Mouse (Mus musculus) myocyte (in vitro differentiated cells): Measurements from ENCODE around the gene Zfp326. TPM values are rescaled to one million over a fixed set of nuclear protein-coding genes. Genes with fewer than 3 reads are reported as not detected.

ENCODE experiments used
- H3K27me3 ChIP-seq: one replicate; pipeline ENCODE4 v1.6.1; 2011; ENCODE audit not compliant: control insufficient read depth, insufficient read depth, insufficient read length
- H3K36me3 ChIP-seq: one replicate; pipeline ENCODE4 v1.6.1; 2011; ENCODE audit not compliant: control insufficient read depth, insufficient read depth
- H3K4me2 ChIP-seq: one replicate; pipeline ENCODE4 v1.6.1; 2011; ENCODE audit warnings: low read depth, control low read depth
- H3K4me3 ChIP-seq: one replicate; pipeline ENCODE4 v1.5.1; 2011; ENCODE audit warnings: mild to moderate bottlenecking, control low read depth, moderate library complexity
- H3K79me2 ChIP-seq: one replicate; pipeline ENCODE4 v1.6.1; 2011; ENCODE audit not compliant: control insufficient read depth, insufficient read depth
- H3ac ChIP-seq: one replicate; pipeline ENCODE4 v1.6.1; 2011; ENCODE audit not compliant: control insufficient read depth, insufficient read length
- CEBPB ChIP-seq: IDR thresholded peaks from 2 replicates; pipeline ENCODE4 v1.6.1; 2011; ENCODE audit warnings: mild to moderate bottlenecking, moderate library complexity; ENCODE audit not compliant: poor library complexity, insufficient read depth, severe bottlenecking
- E2F4 ChIP-seq: IDR thresholded peaks from one replicate; pipeline ENCODE4 v1.6.1; 2011; ENCODE audit warnings: mild to moderate bottlenecking, control low read depth, moderate library complexity; ENCODE audit not compliant: insufficient read depth
- MAX ChIP-seq: IDR thresholded peaks from one replicate; pipeline ENCODE4 v1.6.1; 2011; ENCODE audit warnings: low read depth, mild to moderate bottlenecking, control low read depth
- MYOD1 ChIP-seq, 3 experiments: IDR thresholded peaks; one replicate each; pipeline ENCODE4 v1.6.1; 2011; ENCODE audit warnings: control low read depth in 2 of 3, low read depth in 2 of 3, mild to moderate bottlenecking in 2 of 3, moderate library complexity in 1 of 3; ENCODE audit not compliant: insufficient read length in 2 of 3, control insufficient read depth in 1 of 3
- MYOG ChIP-seq, 3 experiments: IDR thresholded peaks; one replicate each; pipeline ENCODE4 v1.6.1; 2011; ENCODE audit warnings: control low read depth in 2 of 3, low read depth in 2 of 3, mild to moderate bottlenecking in 2 of 3; ENCODE audit not compliant: insufficient read length in 2 of 3, control insufficient read depth in 1 of 3, insufficient read depth in 1 of 3
- POLR2A ChIP-seq: IDR thresholded peaks from one replicate; pipeline ENCODE4 v1.6.1; 2011; ENCODE audit warnings: low read depth, mild to moderate bottlenecking, control low read depth, moderate library complexity; ENCODE audit not compliant: insufficient read length
- POLR2AphosphoS2 ChIP-seq: IDR thresholded peaks from one replicate; pipeline ENCODE4 v1.6.1; 2011; ENCODE audit warnings: low read depth, control low read depth; ENCODE audit not compliant: insufficient read length
- REST ChIP-seq: IDR thresholded peaks from one replicate; pipeline ENCODE4 v1.6.1; 2011; ENCODE audit warnings: mild to moderate bottlenecking, control low read depth, moderate library complexity; ENCODE audit not compliant: insufficient read depth, insufficient read length
- SRF ChIP-seq: IDR thresholded peaks from one replicate; pipeline ENCODE4 v1.6.1; 2011; ENCODE audit warnings: low read depth; ENCODE audit not compliant: control insufficient read depth, insufficient read length
- TCF12 ChIP-seq: IDR thresholded peaks from one replicate; pipeline ENCODE4 v1.6.1; 2011; ENCODE audit warnings: mild to moderate bottlenecking, control low read depth; ENCODE audit not compliant: poor library complexity, insufficient read depth, severe bottlenecking
- TCF3 ChIP-seq: IDR thresholded peaks from one replicate; pipeline ENCODE4 v1.6.1; 2011; ENCODE audit warnings: low read depth, control low read depth; ENCODE audit not compliant: insufficient read length
- USF1 ChIP-seq: IDR thresholded peaks from one replicate; pipeline ENCODE4 v1.6.1; 2011; ENCODE audit warnings: low read depth, mild to moderate bottlenecking, control low read depth, moderate library complexity
- polyA plus RNA-seq: library from polyadenylated mRNA; unstranded; fragments of >200 nt; fragmentation: generic; extraction: Trizol; gene quantifications from one replicate; pipeline ENCODE4 v1.2.1, GENCODE M21; 2012; ENCODE audit warnings: missing spikeins

Gene Zfp326
- polyA plus RNA-seq, 1 experiment, result 7.6 TPM

DNA sequence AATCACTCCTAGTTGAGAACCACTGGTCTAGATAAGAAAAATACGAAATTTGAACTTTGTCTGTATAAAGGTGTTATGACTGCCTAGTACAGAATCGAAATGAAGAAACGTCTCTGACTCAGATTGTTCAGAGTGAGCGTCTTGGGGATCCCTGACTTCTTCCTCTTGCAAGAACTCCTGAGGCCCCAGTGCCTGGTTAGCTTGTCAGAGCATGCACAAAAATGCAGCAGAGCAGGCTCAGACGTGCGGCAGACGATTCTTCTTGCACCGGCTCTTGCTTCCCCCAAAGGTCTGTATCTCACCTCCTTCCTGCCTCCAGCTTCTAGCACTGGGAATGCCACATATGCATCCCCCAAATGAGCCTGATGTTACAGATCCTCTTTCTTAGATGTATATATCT is 48.0 kb downstream of the Zfp326 start:
- Histone ChIP-seq H3ac (no peak overlapping the region), H3K4me2 (no peak overlapping the region), H3K36me3 (no peaks in the 10 kb centered on the region), H3K79me2 (no peaks in the 10 kb centered on the region), H3K4me3 (no peak overlapping the region), H3K27me3 (no peaks in the 10 kb centered on the region)
- TF ChIP-seq TCF3 (no peak), E2F4 (no peak), MYOD1 (IDR thresholded peaks at IDR 0.05; ENCODE audit: control insufficient read depth in 1 of 3, insufficient read length in 2 of 3, low read depth in 2 of 3) (no peak), REST (no peak), MAX (no peak)

DNA sequence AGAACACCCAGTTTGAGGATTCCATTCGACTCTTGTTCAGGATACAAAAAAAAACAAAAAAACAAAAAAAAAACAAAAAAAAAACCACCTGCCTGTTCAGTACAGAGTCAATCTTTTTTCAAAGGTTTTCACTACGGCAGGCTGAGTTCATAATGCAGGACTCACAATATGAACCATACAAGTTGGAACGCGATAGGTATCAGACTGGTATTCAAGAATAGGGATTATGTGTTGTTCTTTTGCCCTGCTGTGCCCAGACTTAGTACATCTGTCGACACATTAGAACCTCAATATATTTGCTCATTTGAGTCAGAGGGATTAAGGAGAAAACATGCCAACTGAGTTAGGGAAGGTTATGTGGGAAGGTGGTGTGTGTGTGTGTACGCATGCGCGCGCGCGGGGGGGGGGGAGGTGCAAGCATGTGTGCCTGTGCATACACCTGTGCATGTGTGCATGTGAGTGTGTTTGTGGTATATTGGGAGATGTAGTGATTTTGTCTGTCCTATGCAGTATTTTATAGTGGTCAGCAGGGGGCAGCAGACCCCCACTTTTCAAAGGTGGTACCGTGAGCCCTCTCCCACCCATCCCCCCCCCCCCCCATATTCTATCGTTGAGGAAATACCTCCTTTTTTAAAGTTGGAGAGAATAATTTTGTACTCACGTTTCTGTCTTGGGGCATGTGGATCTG is 49.3 kb downstream of the Zfp326 start:
- no peaks in the 10 kb centered on the region for H3K36me3 ChIP-seq
- H3K79me2 ChIP-seq, result no peaks in the 10 kb centered on the region
- H3K27me3 ChIP-seq, result no peaks in the 10 kb centered on the region
- H3ac ChIP-seq, result no peak overlapping the region
- no peak overlapping the region for H3K4me3 ChIP-seq
- no peak for TF ChIP-seq MYOG (IDR thresholded peaks at IDR 0.05; ENCODE audit: control insufficient read depth in 1 of 3, insufficient read depth in 1 of 3, insufficient read length in 2 of 3, low read depth in 2 of 3)
- no peak for TF ChIP-seq CEBPB
- TF ChIP-seq MAX, result no peak
- TF ChIP-seq TCF3, result no peak
- TF ChIP-seq E2F4, result no peak
- no peak for TF ChIP-seq POLR2AphosphoS2
- TF ChIP-seq TCF12, result no peak
- TF ChIP-seq POLR2A, result no peak
- no peak for TF ChIP-seq MYOD1 (IDR thresholded peaks at IDR 0.05; ENCODE audit: control insufficient read depth in 1 of 3, insufficient read length in 2 of 3, low read depth in 2 of 3)
- no peak for TF ChIP-seq USF1
- TF ChIP-seq REST, result no peak
- no peak for TF ChIP-seq SRF
- no peak overlapping the region for H3K4me2 ChIP-seq

DNA sequence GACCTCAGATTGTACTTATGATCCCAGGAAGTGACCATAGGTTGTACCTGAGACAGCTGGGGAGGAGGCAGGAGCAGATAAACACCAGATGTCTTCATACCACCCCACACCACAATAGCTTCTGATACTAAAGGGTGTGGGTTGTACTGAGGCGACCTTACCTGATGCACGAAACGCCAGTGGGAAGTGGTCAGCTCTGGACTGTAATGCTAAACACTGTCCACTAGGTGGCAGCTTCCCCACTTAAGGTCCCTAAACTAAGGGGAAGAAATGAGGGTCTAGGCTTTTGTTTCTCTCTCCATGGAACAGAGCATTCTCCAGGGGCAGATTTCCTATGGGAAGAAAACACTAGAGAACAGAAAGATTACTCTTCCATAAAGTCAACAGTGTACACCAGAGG is 53.9 kb downstream of the Zfp326 start:
- H3ac ChIP-seq, result no peak overlapping the region
- no peak overlapping the region for H3K4me2 ChIP-seq
- no peaks in the 10 kb centered on the region for H3K36me3 ChIP-seq
- no peak overlapping the region for H3K4me3 ChIP-seq
- H3K27me3 ChIP-seq, result no peaks in the 10 kb centered on the region
- TF ChIP-seq CEBPB (no peak), E2F4 (no peak), TCF12 (no peak), POLR2AphosphoS2 (no peak), USF1 (no peak), SRF (no peak), MYOG (IDR thresholded peaks at IDR 0.05; ENCODE audit: control insufficient read depth in 1 of 3, insufficient read depth in 1 of 3, insufficient read length in 2 of 3, low read depth in 2 of 3) (no peak), TCF3 (no peak), REST (no peak), MYOD1 (IDR thresholded peaks at IDR 0.05; ENCODE audit: control insufficient read depth in 1 of 3, insufficient read length in 2 of 3, low read depth in 2 of 3) (no peak), POLR2A (no peak), MAX (no peak)
- H3K79me2 ChIP-seq, result no peaks in the 10 kb centered on the region

DNA sequence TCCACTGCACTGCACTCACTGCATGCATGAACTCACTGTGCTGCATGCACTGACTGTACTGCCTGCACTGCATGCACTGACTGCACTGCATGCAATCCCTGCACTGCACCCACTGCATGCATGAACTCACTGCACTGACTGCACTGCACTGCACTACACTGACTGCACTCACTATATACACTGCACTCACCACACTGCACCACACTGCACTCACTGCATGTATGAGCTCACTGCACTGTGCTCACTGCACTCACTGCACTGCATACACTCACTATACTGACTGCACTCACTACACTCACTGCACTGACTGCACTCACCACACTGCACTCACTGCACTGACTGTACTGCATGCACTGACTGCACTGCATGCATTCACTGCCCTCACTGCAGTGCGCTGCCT is 56.0 kb downstream of the Zfp326 start:
- Histone ChIP-seq H3K27me3 (no peaks in the 10 kb centered on the region), H3K79me2 (no peaks in the 10 kb centered on the region), H3K36me3 (no peaks in the 10 kb centered on the region), H3ac (no peak overlapping the region), H3K4me2 (no peak overlapping the region), H3K4me3 (no peak overlapping the region)
- TF ChIP-seq MAX, result no peak
- TF ChIP-seq CEBPB, result no peak
- no peak for TF ChIP-seq TCF12
- no peak for TF ChIP-seq POLR2AphosphoS2
- no peak for TF ChIP-seq REST
- TF ChIP-seq USF1, result no peak
- TF ChIP-seq MYOD1 (IDR thresholded peaks at IDR 0.05; ENCODE audit: control insufficient read depth in 1 of 3, insufficient read length in 2 of 3, low read depth in 2 of 3), result no peak
- no peak for TF ChIP-seq TCF3
- no peak for TF ChIP-seq SRF
- no peak for TF ChIP-seq MYOG (IDR thresholded peaks at IDR 0.05; ENCODE audit: control insufficient read depth in 1 of 3, insufficient read depth in 1 of 3, insufficient read length in 2 of 3, low read depth in 2 of 3)
- TF ChIP-seq POLR2A, result no peak
- no peak for TF ChIP-seq E2F4

DNA sequence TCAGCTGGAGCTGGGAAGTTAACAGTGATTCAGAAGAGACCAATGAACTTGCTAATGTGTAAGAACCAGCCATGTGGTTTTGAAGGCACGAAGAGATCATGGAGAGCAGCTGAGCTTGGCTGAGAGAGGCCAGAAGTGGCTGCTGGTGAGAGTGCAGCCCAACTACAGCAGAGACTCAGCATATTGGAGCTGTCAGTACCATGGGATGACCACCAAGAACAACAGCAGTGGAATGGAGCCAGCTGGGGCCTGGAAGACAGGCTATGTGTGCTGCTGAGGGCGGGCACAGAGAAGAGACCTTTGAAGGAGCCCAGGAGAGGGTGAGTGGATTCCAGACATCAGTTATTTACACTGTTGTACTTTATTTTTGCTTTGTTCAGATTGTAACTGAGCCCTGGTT is 65.6 kb downstream of the Zfp326 start:
- H3K4me3 ChIP-seq, result no peak overlapping the region
- no peak overlapping the region for H3ac ChIP-seq
- H3K27me3 ChIP-seq, result no peaks in the 10 kb centered on the region
- H3K79me2 ChIP-seq, result no peaks in the 10 kb centered on the region
- H3K4me2 ChIP-seq, result no peak overlapping the region
- no peaks in the 10 kb centered on the region for H3K36me3 ChIP-seq
- TF ChIP-seq POLR2AphosphoS2, result no peak
- no peak for TF ChIP-seq MYOG (IDR thresholded peaks at IDR 0.05; ENCODE audit: control insufficient read depth in 1 of 3, insufficient read depth in 1 of 3, insufficient read length in 2 of 3, low read depth in 2 of 3)
- TF ChIP-seq SRF, result no peak
- no peak for TF ChIP-seq E2F4
- no peak for TF ChIP-seq MAX
- TF ChIP-seq CEBPB, result no peak
- no peak for TF ChIP-seq REST
- no peak for TF ChIP-seq TCF3
- no peak for TF ChIP-seq MYOD1 (IDR thresholded peaks at IDR 0.05; ENCODE audit: control insufficient read depth in 1 of 3, insufficient read length in 2 of 3, low read depth in 2 of 3)
- TF ChIP-seq TCF12, result no peak
- TF ChIP-seq USF1, result no peak
- TF ChIP-seq POLR2A, result no peak

Other genes with a start within 250 kb of the Zfp326 start
- 24.8 TPM for gene Lrrc8d, start 176.6 kb upstream of the Zfp326 start, polyA plus RNA-seq